8 mouse cellular contexts compared by ENCODE assay signal in genomic region chr17:27621705-27622531, GRCm38 (mm10). TPM values are rescaled to one million over a fixed set of nuclear protein-coding genes. Genes with fewer than 3 reads are reported as not detected.
DNase-seq lines count a peak whose midpoint lies in the region; ATAC-seq and TF ChIP-seq lines count a peak whose summit lies in the region.

No protein-coding gene starts in this region.

- no peak for TF ChIP-seq CTCF in heart, adult 2 months (IDR thresholded peaks at IDR 0.05)
- TF ChIP-seq CTCF in E14TG2a.4 (conservative IDR thresholded peaks at IDR 0.05; ENCODE audit: low read length): no peak
- no peak for TF ChIP-seq CTCF in embryonic fibroblast, embryonic 13.5 days (IDR thresholded peaks at IDR 0.05; ENCODE audit: borderline replicate concordance, insufficient read depth, low read length)
- TF ChIP-seq CTCF in kidney, postnatal 0 days (IDR thresholded peaks at IDR 0.05; ENCODE audit: low read depth): no peak

- peaks cover 12% of the 10 kb centered on the region for H3K4me1 ChIP-seq in heart, adult 2 months (ENCODE audit: control insufficient read depth, insufficient read depth, low read length)
- H3K4me1 ChIP-seq in E14TG2a.4 (replicated peaks; ENCODE audit: low read depth, low read length): peaks cover 84% of the 10 kb centered on the region
- H3K4me1 ChIP-seq in embryonic fibroblast, embryonic 13.5 days (ENCODE audit: control insufficient read depth, insufficient read depth, low read length): 0 out of 2 replicates have a peak, but pooled peaks cover 4% of the 10 kb centered on the region
- H3K4me1 ChIP-seq in kidney, postnatal 0 days (replicated peaks; ENCODE audit: insufficient read depth, low read length): peaks cover 11% of the 10 kb centered on the region; the same call in 1 of the 2 replicates

- 5% methylated on average over 23 of the region's 23 CpGs for WGBS in heart, adult 2 months
- 2% methylated on average over 23 of the region's 23 CpGs for WGBS in kidney, postnatal 0 days

- peak overlapping the region; percentile 79 for H3K4me2 ChIP-seq in kidney, postnatal 0 days (ENCODE audit: low read length)
- H3K4me2 ChIP-seq in myocyte (ENCODE audit: low read depth): peak overlapping the region; percentile 96

- TF ChIP-seq EP300 in heart, adult 2 months (IDR thresholded peaks at IDR 0.05; ENCODE audit: insufficient read depth, low read depth, low read length): no peak

- H3K9me3 ChIP-seq in E14TG2a.4 (ENCODE audit: low read length): no peaks in the 10 kb centered on the region
- H3K9me3 ChIP-seq in kidney, postnatal 0 days (replicated peaks; ENCODE audit: low read length): no peaks in the 10 kb centered on the region

- peak in 1 of 2 experiments; percentile 30 for DNase-seq in heart, adult 2 months
- no peak for DNase-seq in heart, adult 9 months (ENCODE audit: low spot score in 2 of 2)
- DNase-seq in kidney, postnatal 0 days (ENCODE audit: low spot score): peak; percentile 53
- no peak for DNase-seq in layer of hippocampus, adult 9-10 months (ENCODE audit: low spot score)
- DNase-seq in frontal cortex, adult 2 months (ENCODE audit: extremely low spot score in 1 of 2, low spot score in 1 of 2): no peak

- peak overlapping the region; percentile 87 for H3ac ChIP-seq in myocyte (ENCODE audit: control insufficient read depth, insufficient read length)

- intact Hi-C loops in heart, adult 2 months (cut with DNase I): loop anchor here (2.0 to 5.0 kb wide), 2 partner anchors 35 to 57 kb away; partner anchors contain the start of gene AI413582

- TF ChIP-seq POLR2A in heart, adult 2 months (IDR thresholded peaks at IDR 0.05; ENCODE audit: insufficient read depth, low read depth, low read length): no peak
- TF ChIP-seq POLR2A in embryonic fibroblast, embryonic 13.5 days (IDR thresholded peaks at IDR 0.05; ENCODE audit: low read depth, low read length): peak; percentile 38
- TF ChIP-seq POLR2A in myocyte (IDR thresholded peaks at IDR 0.05; ENCODE audit: insufficient read length, low read depth): peak; percentile 20

- ATAC-seq in kidney, postnatal 0 days (replicated peaks; ENCODE audit: low FRiP score, low read depth): no peak

- H3K27ac ChIP-seq in heart, adult 2 months: peak overlapping the region; percentile 93
- H3K27ac ChIP-seq in embryonic fibroblast, embryonic 13.5 days (ENCODE audit: insufficient read depth, low read length): peak overlapping the region; percentile 71
- no peak overlapping the region; the same call in 1 of the 2 replicates for H3K27ac ChIP-seq in kidney, postnatal 0 days

- peak overlapping the region; percentile 59 for H3K9ac ChIP-seq in heart, adult 2 months (ENCODE audit: low read depth, low read length)
- H3K9ac ChIP-seq in kidney, postnatal 0 days (ENCODE audit: low read depth, low read length): peak overlapping the region; percentile 93

- no peaks in the 10 kb centered on the region for H3K36me3 ChIP-seq in heart, adult 2 months (ENCODE audit: control insufficient read depth, insufficient read depth, low read length)
- H3K36me3 ChIP-seq in E14TG2a.4 (ENCODE audit: insufficient read depth, low read length) (peaks cover 31% of the 10 kb centered on the region), myocyte (ENCODE audit: control insufficient read depth, insufficient read depth) (peaks cover 3% of the 10 kb centered on the region)
- H3K36me3 ChIP-seq in kidney, postnatal 0 days (ENCODE audit: insufficient read depth, low read length): 0 out of 2 replicates have a peak, but pooled peaks cover 4% of the 10 kb centered on the region

- H3K4me3 ChIP-seq in heart, adult 2 months: peak overlapping the region; percentile 88
- peak overlapping the region; percentile 92 for H3K4me3 ChIP-seq in E14TG2a.4 (replicated peaks; ENCODE audit: low read length)
- H3K4me3 ChIP-seq in embryonic fibroblast, embryonic 13.5 days (ENCODE audit: insufficient read depth, low read length): peak overlapping the region; percentile 83
- peak overlapping the region; percentile 86 for H3K4me3 ChIP-seq in kidney, postnatal 0 days (replicated peaks; ENCODE audit: low read depth, low read length)
- peak overlapping the region; percentile 71 for H3K4me3 ChIP-seq in myocyte

- H3K79me2 ChIP-seq in heart, adult 2 months (replicated peaks; ENCODE audit: control insufficient read depth, insufficient read depth, low read length): peaks cover 10% of the 10 kb centered on the region
- H3K79me2 ChIP-seq in myocyte (ENCODE audit: control insufficient read depth, insufficient read depth): peaks cover 57% of the 10 kb centered on the region

- H3K27me3 ChIP-seq in heart, adult 2 months (ENCODE audit: control insufficient read depth, insufficient read depth, low read length): no peaks in the 10 kb centered on the region
- H3K27me3 ChIP-seq in E14TG2a.4 (ENCODE audit: insufficient read depth, low read length) (no peaks in the 10 kb centered on the region), myocyte (ENCODE audit: control insufficient read depth, insufficient read depth, insufficient read length) (no peaks in the 10 kb centered on the region)
- no peaks in the 10 kb centered on the region for H3K27me3 ChIP-seq in kidney, postnatal 0 days (ENCODE audit: insufficient read depth, low read length)

TF ChIP-seq in myocyte, 11 proteins besides CTCF, POLR2A, EP300 and RAD21:
- TF ChIP-seq REST (IDR thresholded peaks at IDR 0.05; ENCODE audit: insufficient read depth, insufficient read length) (no peak), TCF12 (IDR thresholded peaks at IDR 0.05; ENCODE audit: insufficient read depth, poor library complexity, severe bottlenecking) (no peak), TCF3 (IDR thresholded peaks at IDR 0.05; ENCODE audit: insufficient read length, low read depth) (no peak), USF1 (IDR thresholded peaks at IDR 0.05; ENCODE audit: low read depth) (no peak), MAX (IDR thresholded peaks at IDR 0.05; ENCODE audit: low read depth) (no peak), MYOG (IDR thresholded peaks at IDR 0.05; ENCODE audit: control insufficient read depth in 1 of 3, insufficient read depth in 1 of 3, insufficient read length in 2 of 3, low read depth in 2 of 3) (no peak), E2F4 (IDR thresholded peaks at IDR 0.05; ENCODE audit: insufficient read depth) (no peak), SRF (IDR thresholded peaks at IDR 0.05; ENCODE audit: control insufficient read depth, insufficient read length, low read depth) (no peak), CEBPB (IDR thresholded peaks at IDR 0.05; ENCODE audit: insufficient read depth, poor library complexity, severe bottlenecking) (no peak), MYOD1 (IDR thresholded peaks at IDR 0.05; ENCODE audit: control insufficient read depth in 1 of 3, insufficient read length in 2 of 3, low read depth in 2 of 3) (no peak), POLR2AphosphoS2 (IDR thresholded peaks at IDR 0.05; ENCODE audit: insufficient read length, low read depth) (no peak)

RNA-seq across cellular contexts. Expression of gene Nudt3, which starts 1.4 kb away (rescaled TPM):
- total RNA-seq in heart, adult 2 months (2021): 100 to 1,000 TPM; 330 to 346 TPM
- 143 and 189 TPM in 2 replicates for polyA plus RNA-seq in heart, adult 2 months (2012; rRNA removed)
- 117 and 131 TPM in 2 replicates for polyA plus RNA-seq in embryonic fibroblast, embryonic 13.5 days (2011; ENCODE audit: insufficient read length, low read depth, missing spikeins)
- polyA plus RNA-seq in kidney, postnatal 0 days (2015; fragmentation: Nextera tagmentation; extraction: Ambion mirVana): 69.5 and 70.2 TPM in 2 replicates
- polyA plus RNA-seq in myocyte (2012; fragmentation: generic; extraction: Trizol): 142 TPM
- 352 and 353 TPM in 2 replicates for polyA plus RNA-seq in frontal cortex, adult 2 months (2012; rRNA removed)

RNA-seq across cellular contexts. Expression of gene RPS10-NUDT3, which starts 13.1 kb away (rescaled TPM):
- total RNA-seq in heart, adult 2 months (2021): not detected
- not detected in 2 replicates for polyA plus RNA-seq in heart, adult 2 months (2012; rRNA removed)
- polyA plus RNA-seq in embryonic fibroblast, embryonic 13.5 days (2011; ENCODE audit: insufficient read length, low read depth, missing spikeins): 2.9 TPM in 1 of 2 replicates, not detected in the other
- polyA plus RNA-seq in kidney, postnatal 0 days (2015; fragmentation: Nextera tagmentation; extraction: Ambion mirVana): not detected in 2 replicates
- polyA plus RNA-seq in myocyte (2012; fragmentation: generic; extraction: Trizol): not detected
- polyA plus RNA-seq in frontal cortex, adult 2 months (2012; rRNA removed): 0.20 TPM in 1 of 2 replicates, not detected in the other

RNA-seq across cellular contexts. Expression of gene Rps10, which starts 14.6 kb away (rescaled TPM):
- total RNA-seq in heart, adult 2 months (2021): 100 to 1,000 TPM; 529 to 604 TPM
- polyA plus RNA-seq in heart, adult 2 months (2012; rRNA removed): 448 and 482 TPM in 2 replicates
- 1,827 and 1,973 TPM in 2 replicates for polyA plus RNA-seq in embryonic fibroblast, embryonic 13.5 days (2011; ENCODE audit: insufficient read length, low read depth, missing spikeins)
- polyA plus RNA-seq in kidney, postnatal 0 days (2015; fragmentation: Nextera tagmentation; extraction: Ambion mirVana): 1,042 and 1,140 TPM in 2 replicates
- 3,606 TPM for polyA plus RNA-seq in myocyte (2012; fragmentation: generic; extraction: Trizol)
- 567 and 606 TPM in 2 replicates for polyA plus RNA-seq in frontal cortex, adult 2 months (2012; rRNA removed)

RNA-seq across cellular contexts. Expression of gene Pacsin1, which starts 33.4 kb away (rescaled TPM):
- under 1 TPM; 0.44 to 0.45 TPM for total RNA-seq in heart, adult 2 months (2021)
- polyA plus RNA-seq in heart, adult 2 months (2012; rRNA removed): 0.29 and 0.61 TPM in 2 replicates
- polyA plus RNA-seq in embryonic fibroblast, embryonic 13.5 days (2011; ENCODE audit: insufficient read length, low read depth, missing spikeins): not detected in 2 replicates
- polyA plus RNA-seq in kidney, postnatal 0 days (2015; fragmentation: Nextera tagmentation; extraction: Ambion mirVana): 1.6 and 1.7 TPM in 2 replicates
- polyA plus RNA-seq in myocyte (2012; fragmentation: generic; extraction: Trizol): 3.0 TPM
- 270 and 282 TPM in 2 replicates for polyA plus RNA-seq in frontal cortex, adult 2 months (2012; rRNA removed)

RNA-seq across cellular contexts. Expression of gene AI413582, which starts 56.4 kb away (rescaled TPM):
- 1 to 10 TPM; 9.1 TPM for total RNA-seq in heart, adult 2 months (2021)
- 14.1 and 22.4 TPM in 2 replicates for polyA plus RNA-seq in heart, adult 2 months (2012; rRNA removed)
- 15.6 and 30.9 TPM in 2 replicates for polyA plus RNA-seq in embryonic fibroblast, embryonic 13.5 days (2011; ENCODE audit: insufficient read length, low read depth, missing spikeins)
- polyA plus RNA-seq in kidney, postnatal 0 days (2015; fragmentation: Nextera tagmentation; extraction: Ambion mirVana): 34.5 and 35.6 TPM in 2 replicates
- polyA plus RNA-seq in myocyte (2012; fragmentation: generic; extraction: Trizol): 46.0 TPM
- polyA plus RNA-seq in frontal cortex, adult 2 months (2012; rRNA removed): 83.9 and 84.2 TPM in 2 replicates
